Mouse (Mus musculus) cortical plate, adult 2 months (tissue): ENCODE measurements around the gene Draxin. TPM values are rescaled to one million over a fixed set of nuclear protein-coding genes. Genes with fewer than 3 reads are reported as not detected.

Experiments
- H3K27ac ChIP-seq: fragments of 200-500 bp; 2 replicates; pipeline ENCODE4 v1.5.1; 2012; ENCODE audit warnings: low read length, control low read depth, inconsistent platforms; ENCODE audit not compliant: insufficient read depth
- H3K4me1 ChIP-seq: fragments of 200-500 bp; 2 replicates; pipeline ENCODE4 v1.6.1; 2011; ENCODE audit warnings: low read length; ENCODE audit not compliant: control insufficient read depth, insufficient read depth
- H3K4me3 ChIP-seq: fragments of 200-500 bp; 2 replicates; pipeline ENCODE4 v1.5.1; 2011; ENCODE audit warnings: mild to moderate bottlenecking, low read length, control low read depth; ENCODE audit not compliant: insufficient read depth
- CTCF ChIP-seq: fragments of 200-500 bp; IDR thresholded peaks from 2 replicates; pipeline ENCODE4 v1.5.1; 2011; ENCODE audit warnings: mild to moderate bottlenecking, control low read depth, low read length; ENCODE audit not compliant: insufficient read depth; ENCODE audit errors: extremely low read depth
- POLR2A ChIP-seq: fragments of 200-500 bp; IDR thresholded peaks from 2 replicates; pipeline ENCODE4 v1.6.1; 2011; ENCODE audit warnings: mild to moderate bottlenecking, low read length, control low read depth; ENCODE audit not compliant: insufficient read depth; ENCODE audit errors: extremely low read depth
- polyA plus RNA-seq: library from polyadenylated mRNA; depleted of rRNA; stranded (reverse); fragments of >200 nt; gene quantifications from 2 replicates; pipeline ENCODE4 v1.2.3, GENCODE M21; 2012

Gene Draxin
- polyA plus RNA-seq, 1 experiment: 0.42 TPM

GRCm38 (mm10) chr4:148154006-148154405 lies 23.5 kb upstream of the Draxin start:
- Histone ChIP-seq H3K4me1 (no peaks in the 10 kb centered on the region; the same call in 1 of the 2 replicates), H3K27ac (no peak overlapping the region), H3K4me3 (no peak overlapping the region)
- no peak for TF ChIP-seq CTCF
- TF ChIP-seq POLR2A: no peak

GRCm38 (mm10) chr4:148152547-148152946 lies 22.0 kb upstream of the Draxin start:
- Histone ChIP-seq H3K4me1 (no peaks in the 10 kb centered on the region), H3K27ac (no peak overlapping the region), H3K4me3 (no peak overlapping the region)
- no peak for TF ChIP-seq CTCF
- no peak for TF ChIP-seq POLR2A

GRCm38 (mm10) chr4:148151267-148152168 lies 21.0 kb upstream of the Draxin start, which contains the start of gene Fbxo6:
Fbxo6 (minus strand) TSS chr4:148152140.
- Histone ChIP-seq H3K27ac (peak within 1 kb of the TSS; percentile 88), H3K4me1 (no peaks in the 10 kb centered on the region), H3K4me3 (peak within 1 kb of the TSS; percentile 62)
- TF ChIP-seq POLR2A: peak; percentile 62
- TF ChIP-seq CTCF: peak; percentile 44

- H3K4me1 ChIP-seq: no peaks in the 10 kb centered on the region
- H3K4me3 ChIP-seq: peak overlapping the region; percentile 62; the same call in 1 of the 2 replicates
- no peak overlapping the region for H3K27ac ChIP-seq
- no peak for TF ChIP-seq POLR2A
- TF ChIP-seq CTCF: no peak
Observed at GRCm38 (mm10) chr4:148150953-148151266, 20.4 kb upstream of the Draxin start.

GRCm38 (mm10) chr4:148150242-148150641 lies 19.7 kb upstream of the Draxin start:
- no peak overlapping the region for H3K4me3 ChIP-seq
- TF ChIP-seq POLR2A: no peak
- no peak for TF ChIP-seq CTCF
- H3K27ac ChIP-seq: no peak overlapping the region
- H3K4me1 ChIP-seq: no peaks in the 10 kb centered on the region

GRCm38 (mm10) chr4:148149540-148149939 lies 19.0 kb upstream of the Draxin start:
- Histone ChIP-seq H3K4me3 (no peak overlapping the region), H3K27ac (no peak overlapping the region), H3K4me1 (no peaks in the 10 kb centered on the region)
- TF ChIP-seq CTCF: no peak
- no peak for TF ChIP-seq POLR2A

- TF ChIP-seq CTCF (no peak), POLR2A (no peak)
- Histone ChIP-seq H3K27ac (no peak overlapping the region), H3K4me1 (0 out of 2 replicates have a peak, but pooled peaks cover 2% of the 10 kb centered on the region), H3K4me3 (no peak overlapping the region)
Observed at GRCm38 (mm10) chr4:148147714-148148113, 17.2 kb upstream of the Draxin start.

GRCm38 (mm10) chr4:148143721-148144120 lies 13.2 kb upstream of the Draxin start:
- Histone ChIP-seq H3K4me3 (no peak overlapping the region), H3K27ac (no peak overlapping the region), H3K4me1 (peaks cover 2% of the 10 kb centered on the region; the same call in 1 of the 2 replicates)
- no peak for TF ChIP-seq CTCF

- Histone ChIP-seq H3K4me1 (peaks cover 2% of the 10 kb centered on the region; the same call in 1 of the 2 replicates), H3K27ac (peak overlapping the region; percentile 69), H3K4me3 (peak overlapping the region; percentile 85)
- peak; percentile 62 for TF ChIP-seq CTCF
- TF ChIP-seq POLR2A: peak; percentile 37
Observed at GRCm38 (mm10) chr4:148140098-148141011, 9.9 kb upstream of the Draxin start.

- H3K4me3 ChIP-seq: peak overlapping the region; percentile 85
- H3K27ac ChIP-seq: no peak overlapping the region
- TF ChIP-seq POLR2A (no peak), CTCF (no peak)
- H3K4me1 ChIP-seq: peaks cover 2% of the 10 kb centered on the region; the same call in 1 of the 2 replicates
Observed at GRCm38 (mm10) chr4:148139767-148140097, 9.2 kb upstream of the Draxin start.
